Mouse (Mus musculus) lung, adult 18-20 months (tissue): ENCODE measurements around the gene Tmem101.

Experiments used
- DNase-seq, 2 experiments: peaks; one replicate each; pipeline ENCODE4 v3.0.0; 2022; ENCODE audit warnings: mixed read lengths in 2 of 2

Tmem101 gene

GRCm38 (mm10) chr11:102147213-102147989 is 8.8 kb downstream of the Tmem101 start:
- DNase-seq = no peak

- no peak for DNase-seq
These were observed 9.7 kb downstream of the Tmem101 start for GRCm38 (mm10) chr11:102146531-102146930.

DNA sequence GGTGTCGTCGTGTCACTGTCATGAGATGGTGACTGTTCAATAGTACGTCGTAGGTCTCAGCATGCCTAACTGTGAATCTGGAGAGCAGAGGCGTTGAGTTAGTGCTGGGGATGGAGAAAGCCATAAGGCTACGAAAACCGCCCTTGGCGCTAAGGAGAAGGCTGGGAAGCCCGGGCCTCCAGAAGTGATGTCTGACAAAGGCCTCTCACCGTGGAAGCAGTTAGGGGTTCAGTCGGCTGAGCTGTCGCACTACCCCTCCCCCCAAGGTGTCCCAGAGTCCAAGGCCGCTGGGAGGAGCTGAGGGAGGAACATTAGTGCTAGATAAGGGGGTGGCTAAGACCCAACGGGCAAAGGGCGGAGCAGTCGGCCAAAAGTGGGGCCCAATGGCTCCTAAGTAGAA is 10.2 kb downstream of the Tmem101 start:
- no peak for DNase-seq

DNA sequence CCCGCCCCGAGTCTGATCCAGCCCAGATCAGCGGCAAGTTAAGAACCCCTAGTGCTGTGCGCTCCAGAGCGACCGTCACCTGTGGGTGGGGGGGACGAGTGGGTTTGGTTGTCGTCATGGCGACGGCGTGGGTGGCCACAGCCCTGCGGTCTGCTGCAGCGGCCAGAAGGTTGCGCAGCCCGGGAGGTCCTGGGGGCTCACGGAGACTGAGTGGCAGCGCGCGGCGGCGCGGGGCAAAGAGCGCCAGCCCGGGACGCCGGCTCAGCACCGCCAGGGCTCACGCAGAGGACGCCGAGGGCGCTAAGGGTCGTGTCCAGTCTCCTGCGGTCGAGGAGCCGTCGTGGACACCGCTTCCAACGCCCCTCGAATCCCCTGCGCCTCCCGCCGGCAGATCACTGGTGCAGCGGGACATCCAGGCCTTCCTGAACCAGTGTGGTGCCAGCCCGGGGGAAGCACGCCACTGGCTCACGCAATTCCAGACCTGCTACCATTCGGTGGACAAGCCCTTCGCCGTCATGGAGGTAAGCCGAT is 10.7 kb downstream of the Tmem101 start, which contains the start of gene Nags:
Nags (plus strand) TSS at position 43 of the 531 bp plus-strand sequence.
- DNase-seq = no peak

DNA sequence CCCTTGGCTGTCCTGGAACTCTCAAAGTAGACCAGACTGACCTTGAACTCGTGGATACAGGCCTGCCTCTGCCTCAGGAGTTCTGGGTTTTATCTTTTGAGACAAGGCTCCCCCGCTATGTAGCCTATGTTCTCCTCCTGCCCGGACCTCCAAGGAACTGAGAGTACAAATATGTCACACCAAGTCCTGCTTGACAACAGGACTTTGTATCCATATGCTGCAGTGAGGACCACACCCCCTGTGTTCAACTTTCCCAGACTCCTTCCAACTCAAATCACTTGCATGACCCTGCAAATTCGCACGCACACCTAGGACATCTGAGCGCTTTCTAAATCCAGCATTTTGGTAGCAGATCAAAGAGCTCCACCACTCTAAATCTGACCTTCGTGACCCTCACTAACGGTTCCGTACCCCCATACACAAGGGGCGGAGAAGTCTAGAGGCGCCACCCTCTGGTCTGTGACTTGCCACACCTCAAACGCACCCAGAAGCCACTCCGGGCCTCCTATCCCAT is 11.2 kb downstream of the Tmem101 start:
- DNase-seq = no peak

DNA sequence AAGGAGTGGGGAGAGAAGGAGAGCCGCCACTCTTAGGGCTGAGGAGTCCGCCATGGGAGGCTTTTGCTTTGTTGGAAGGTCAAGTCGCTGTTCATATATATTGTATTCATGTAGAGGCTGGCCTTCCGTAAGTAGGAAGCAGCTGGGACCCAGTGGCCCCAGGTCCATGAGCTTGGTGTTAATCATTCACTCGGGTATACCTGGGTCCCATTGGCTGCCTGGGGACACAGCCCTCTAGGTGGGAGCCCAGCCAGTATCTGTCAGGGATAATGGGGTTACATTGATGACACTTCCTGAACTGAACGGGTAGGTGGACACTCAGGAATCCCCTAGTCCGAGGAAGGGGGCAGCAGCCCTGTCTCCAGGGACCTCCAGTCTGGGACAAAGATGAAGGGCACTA is 13.8 kb downstream of the Tmem101 start:
- no peak for DNase-seq

- peak; percentile 17 to 55 for DNase-seq
These were observed 15.7 kb downstream of the Tmem101 start for GRCm38 (mm10) chr11:102140508-102140907.

DNA sequence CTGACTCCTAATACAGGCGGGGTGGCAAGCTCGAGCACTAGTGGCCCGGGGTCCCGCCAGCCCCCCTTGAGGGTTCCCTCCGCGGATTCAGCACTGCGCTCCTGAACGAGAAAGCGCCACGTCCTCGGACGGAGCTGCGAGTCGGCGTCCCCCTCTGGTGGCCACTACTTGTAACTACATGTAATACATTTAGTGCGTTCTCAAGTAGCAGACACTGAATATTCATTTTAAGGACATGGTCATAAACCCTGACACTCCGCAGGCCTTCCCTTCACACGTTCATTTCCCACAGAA is 17.8 kb downstream of the Tmem101 start:
- peak; percentile 46 to 58 for DNase-seq

- DNase-seq = no peak
These were observed 18.4 kb downstream of the Tmem101 start for GRCm38 (mm10) chr11:102137625-102138446.

GRCm38 (mm10) chr11:102134516-102134915 is 21.7 kb downstream of the Tmem101 start:
- DNase-seq = no peak

- DNase-seq = no peak
These were observed 38.8 kb downstream of the Tmem101 start for GRCm38 (mm10) chr11:102117386-102117785.

GRCm38 (mm10) chr11:102116241-102116640 is 40.0 kb downstream of the Tmem101 start:
- no peak for DNase-seq

DNA sequence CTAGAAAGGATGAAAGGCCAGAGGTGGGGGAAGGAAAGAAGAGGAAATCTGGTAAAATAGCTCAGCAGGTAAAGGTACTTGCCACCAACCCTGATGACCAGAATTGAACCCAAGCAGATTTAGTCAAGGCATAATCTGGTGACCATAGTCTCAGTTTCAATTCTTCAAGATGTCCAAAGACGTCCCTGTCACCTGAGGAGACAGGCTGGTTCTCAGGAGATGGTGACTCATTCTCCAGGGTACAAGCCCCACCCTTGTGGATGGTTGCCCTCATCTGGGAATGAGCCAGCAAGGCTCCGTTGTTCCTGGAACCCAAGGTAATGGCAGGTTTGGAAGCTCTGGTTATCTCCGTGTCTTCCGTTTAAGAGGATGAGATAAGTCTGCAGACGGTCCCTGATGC is 44.6 kb downstream of the Tmem101 start:
- no peak for DNase-seq

DNA sequence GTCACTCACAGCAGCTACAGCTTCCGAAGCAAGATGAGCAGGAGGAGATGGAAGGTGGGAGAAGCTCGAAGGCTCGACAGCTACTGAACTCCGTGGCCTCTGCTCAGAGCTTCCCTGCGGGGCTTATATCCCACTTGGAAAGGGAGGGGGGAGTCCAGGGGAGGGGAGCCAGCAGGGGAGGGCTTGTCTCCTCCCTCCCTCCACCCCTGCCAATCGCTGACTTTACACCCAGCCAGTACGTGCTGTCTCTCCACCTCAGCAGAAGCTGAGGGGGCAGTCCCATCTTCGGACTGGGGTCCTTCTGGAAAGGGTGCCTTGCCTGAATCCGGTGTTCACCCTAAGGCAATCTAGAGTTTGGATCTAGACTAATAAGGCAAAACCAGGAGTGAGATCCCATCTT is 48.5 kb downstream of the Tmem101 start, which contains the start of gene Pyy:
Pyy (minus strand) TSS at position 101 of the 400 bp plus-strand sequence.
- DNase-seq = no peak

DNA sequence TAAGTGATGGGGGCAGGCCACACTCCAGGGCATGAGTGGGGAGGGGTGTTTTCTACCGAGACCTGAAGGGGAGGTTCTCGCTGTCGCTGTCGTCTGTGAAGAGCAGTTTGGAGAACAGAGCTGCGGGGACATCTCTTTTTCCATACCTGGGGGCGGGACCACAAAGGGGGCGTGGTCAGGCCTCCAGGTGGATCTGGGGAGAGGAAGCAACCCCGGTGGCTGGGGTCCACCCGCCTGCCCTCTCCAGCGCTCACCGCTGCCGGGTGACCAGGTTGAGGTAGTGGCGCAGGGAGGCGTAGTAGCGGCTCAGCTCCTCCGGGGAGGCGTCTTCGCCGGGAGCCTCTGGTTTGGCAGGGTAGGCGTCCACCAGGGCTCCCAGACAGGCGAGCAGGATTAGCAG is 49.3 kb downstream of the Tmem101 start:
- DNase-seq = no peak
